Mouse (Mus musculus): ENCODE data around the gene S100pbp. TPM values are rescaled to one million over a fixed set of nuclear protein-coding genes. Genes with fewer than 3 reads are reported as not detected.

The S100pbp gene
- polyA plus RNA-seq, 1 experiment from 2014 or later = 18.0 TPM

Other genes with a start within 250 kb of the S100pbp start
- 18.4 and 19.9 TPM in 2 replicates for gene Azin2, start 227.3 kb downstream of the S100pbp start, polyA plus RNA-seq (2015; fragmentation: Nextera tagmentation; extraction: Ambion mirVana)
- 90.4 and 92.7 TPM in 2 replicates for gene Ak2, start 197.8 kb downstream of the S100pbp start, polyA plus RNA-seq (2015; fragmentation: Nextera tagmentation; extraction: Ambion mirVana)
- gene Rnf19b, start 131.5 kb downstream of the S100pbp start, polyA plus RNA-seq (2015; fragmentation: Nextera tagmentation; extraction: Ambion mirVana) = 25.1 and 25.3 TPM in 2 replicates
- not detected in 2 replicates for gene Tmem54, start 84.2 kb downstream of the S100pbp start, polyA plus RNA-seq (2015; fragmentation: Nextera tagmentation; extraction: Ambion mirVana)
- gene Hpca, start 67.7 kb downstream of the S100pbp start, polyA plus RNA-seq (2015; fragmentation: Nextera tagmentation; extraction: Ambion mirVana) = 36.3 and 39.7 TPM in 2 replicates
- gene Fndc5, start 52.7 kb downstream of the S100pbp start, polyA plus RNA-seq (2015; fragmentation: Nextera tagmentation; extraction: Ambion mirVana) = 5.4 and 6.5 TPM in 2 replicates
- 104 and 106 TPM in 2 replicates for gene Yars, start within 50 bp of the S100pbp start, polyA plus RNA-seq (2015; fragmentation: Nextera tagmentation; extraction: Ambion mirVana)
- gene C77080, start 71.7 kb upstream of the S100pbp start, polyA plus RNA-seq (2015; fragmentation: Nextera tagmentation; extraction: Ambion mirVana) = 5.3 and 5.4 TPM in 2 replicates
- 1.1 and 1.4 TPM in 2 replicates for gene Sync, start 97.9 kb upstream of the S100pbp start, polyA plus RNA-seq (2015; fragmentation: Nextera tagmentation; extraction: Ambion mirVana)
- 366 and 373 TPM in 2 replicates for gene Rbbp4, start 145.6 kb upstream of the S100pbp start, polyA plus RNA-seq (2015; fragmentation: Nextera tagmentation; extraction: Ambion mirVana)
- 26.8 and 28.8 TPM in 2 replicates for gene Zbtb8os, start 146.0 kb upstream of the S100pbp start, polyA plus RNA-seq (2015; fragmentation: Nextera tagmentation; extraction: Ambion mirVana)
- 18.9 and 20.7 TPM in 2 replicates for gene Zbtb8a, start 188.4 kb upstream of the S100pbp start, polyA plus RNA-seq (2015; fragmentation: Nextera tagmentation; extraction: Ambion mirVana)